Mouse (Mus musculus): ENCODE data around the gene Gm3045. TPM values are rescaled to one million over a fixed set of nuclear protein-coding genes. Genes with fewer than 3 reads are reported as not detected.
A peak's percentile ranks its signal among the peaks of the same experiment; 100 is the strongest.

Gene Gm3045
- polyA plus RNA-seq, 1 experiment from 2014 or later = not detected

- Histone ChIP-seq H3K9me3 (replicated peaks; ENCODE audit: control insufficient read depth, low read length, poor library complexity, severe bottlenecking) (no peaks in the 10 kb centered on the region), H3K4me2 (ENCODE audit: low read length) (no peak overlapping the region), H3K4me1 (ENCODE audit: control insufficient read depth, insufficient read depth, low read length) (peaks cover 2% of the 10 kb centered on the region; the same call in 1 of the 2 replicates), H3K27ac (ENCODE audit: low read length) (no peak overlapping the region), H3K9ac (ENCODE audit: low read depth, low read length) (no peak overlapping the region), H3K27me3 (ENCODE audit: control insufficient read depth, insufficient read depth, low read depth, low read length) (no peaks in the 10 kb centered on the region), H3K36me3 (ENCODE audit: control insufficient read depth, insufficient read depth, low read length) (no peaks in the 10 kb centered on the region), H3K4me3 (ENCODE audit: low read depth, low read length) (no peak overlapping the region)
- 94% methylated on average over 9 of the region's 9 CpGs for WGBS
- no peak for ATAC-seq
Observed at GRCm38 (mm10) chr13:56472661-56473060, 46.3 kb downstream of the Gm3045 start.

- H3K27me3 ChIP-seq (ENCODE audit: control insufficient read depth, insufficient read depth, low read depth, low read length) = no peaks in the 10 kb centered on the region
- no peaks in the 10 kb centered on the region for H3K9me3 ChIP-seq (replicated peaks; ENCODE audit: control insufficient read depth, low read length, poor library complexity, severe bottlenecking)
- no peak overlapping the region for H3K27ac ChIP-seq (ENCODE audit: low read length)
- H3K36me3 ChIP-seq (ENCODE audit: control insufficient read depth, insufficient read depth, low read length) = no peaks in the 10 kb centered on the region
- no peak overlapping the region for H3K4me3 ChIP-seq (ENCODE audit: low read depth, low read length)
- H3K4me2 ChIP-seq (ENCODE audit: low read length) = 0 out of 2 replicates have a peak overlapping the region, but pooled peaks have one; percentile 12
- no peak overlapping the region for H3K9ac ChIP-seq (ENCODE audit: low read depth, low read length)
- WGBS = 24% methylated on average over 4 of the region's 4 CpGs
- ATAC-seq = peak; percentile 76
- peaks cover 2% of the 10 kb centered on the region; the same call in 1 of the 2 replicates for H3K4me1 ChIP-seq (ENCODE audit: control insufficient read depth, insufficient read depth, low read length)
Observed at GRCm38 (mm10) chr13:56475363-56475762, 49.0 kb downstream of the Gm3045 start.

- Histone ChIP-seq H3K4me3 (ENCODE audit: low read depth, low read length) (no peak overlapping the region), H3K9me3 (replicated peaks; ENCODE audit: control insufficient read depth, low read length, poor library complexity, severe bottlenecking) (no peaks in the 10 kb centered on the region), H3K4me2 (ENCODE audit: low read length) (no peak overlapping the region), H3K27me3 (ENCODE audit: control insufficient read depth, insufficient read depth, low read depth, low read length) (no peaks in the 10 kb centered on the region), H3K36me3 (ENCODE audit: control insufficient read depth, insufficient read depth, low read length) (no peaks in the 10 kb centered on the region), H3K4me1 (ENCODE audit: control insufficient read depth, insufficient read depth, low read length) (peaks cover 2% of the 10 kb centered on the region; the same call in 1 of the 2 replicates), H3K9ac (ENCODE audit: low read depth, low read length) (no peak overlapping the region), H3K27ac (ENCODE audit: low read length) (no peak overlapping the region)
- WGBS = 75% methylated on average over 5 of the region's 5 CpGs
- no peak for ATAC-seq
Observed at GRCm38 (mm10) chr13:56476790-56477189, 50.4 kb downstream of the Gm3045 start.

GRCm38 (mm10) chr13:56477271-56477670 lies 50.9 kb downstream of the Gm3045 start:
- H3K36me3 ChIP-seq (ENCODE audit: control insufficient read depth, insufficient read depth, low read length) = no peaks in the 10 kb centered on the region
- peaks cover 2% of the 10 kb centered on the region; the same call in 1 of the 2 replicates for H3K4me1 ChIP-seq (ENCODE audit: control insufficient read depth, insufficient read depth, low read length)
- no peak overlapping the region for H3K4me3 ChIP-seq (ENCODE audit: low read depth, low read length)
- no peak overlapping the region for H3K27ac ChIP-seq (ENCODE audit: low read length)
- no peaks in the 10 kb centered on the region for H3K27me3 ChIP-seq (ENCODE audit: control insufficient read depth, insufficient read depth, low read depth, low read length)
- no peak overlapping the region for H3K4me2 ChIP-seq (ENCODE audit: low read length)
- no peak overlapping the region for H3K9ac ChIP-seq (ENCODE audit: low read depth, low read length)
- ATAC-seq = no peak
- 51% methylated on average over 6 of the region's 6 CpGs for WGBS
- no peaks in the 10 kb centered on the region for H3K9me3 ChIP-seq (replicated peaks; ENCODE audit: control insufficient read depth, low read length, poor library complexity, severe bottlenecking)

GRCm38 (mm10) chr13:56478027-56478426 lies 51.6 kb downstream of the Gm3045 start:
- ATAC-seq = no peak
- Histone ChIP-seq H3K9ac (ENCODE audit: low read depth, low read length) (no peak overlapping the region), H3K27me3 (ENCODE audit: control insufficient read depth, insufficient read depth, low read depth, low read length) (no peaks in the 10 kb centered on the region), H3K4me2 (ENCODE audit: low read length) (no peak overlapping the region), H3K9me3 (replicated peaks; ENCODE audit: control insufficient read depth, low read length, poor library complexity, severe bottlenecking) (no peaks in the 10 kb centered on the region), H3K27ac (ENCODE audit: low read length) (no peak overlapping the region), H3K4me1 (ENCODE audit: control insufficient read depth, insufficient read depth, low read length) (peaks cover 2% of the 10 kb centered on the region; the same call in 1 of the 2 replicates), H3K4me3 (ENCODE audit: low read depth, low read length) (no peak overlapping the region), H3K36me3 (ENCODE audit: control insufficient read depth, insufficient read depth, low read length) (no peaks in the 10 kb centered on the region)
- WGBS = 84% methylated on average over 6 of the region's 6 CpGs

GRCm38 (mm10) chr13:56482146-56482545 lies 55.8 kb downstream of the Gm3045 start, which contains the start of gene Il9:
TSS of gene Il9 (minus strand) at chr13:56482246.
- no peak within 1 kb of the TSS for H3K4me3 ChIP-seq (ENCODE audit: low read depth, low read length)
- no peak within 1 kb of the TSS for H3K9ac ChIP-seq (ENCODE audit: low read depth, low read length)
- no peaks in the 10 kb centered on the region for H3K9me3 ChIP-seq (replicated peaks; ENCODE audit: control insufficient read depth, low read length, poor library complexity, severe bottlenecking)
- no peak for ATAC-seq
- 88% methylated on average over 3 of the region's 3 CpGs for WGBS
- no peaks in the 10 kb centered on the region for H3K27me3 ChIP-seq (ENCODE audit: control insufficient read depth, insufficient read depth, low read depth, low read length)
- H3K4me1 ChIP-seq (ENCODE audit: control insufficient read depth, insufficient read depth, low read length) = no peaks in the 10 kb centered on the region; the same call in 1 of the 2 replicates
- H3K36me3 ChIP-seq (ENCODE audit: control insufficient read depth, insufficient read depth, low read length) = no peaks in the 10 kb centered on the region
- no peak within 1 kb of the TSS for H3K27ac ChIP-seq (ENCODE audit: low read length)
- H3K4me2 ChIP-seq (ENCODE audit: low read length) = no peak within 1 kb of the TSS

Other genes starting within 250 kb of the Gm3045 start
- 0.91 and 0.93 TPM in 2 replicates for gene Tifab, start 247.7 kb upstream of the Gm3045 start, polyA plus RNA-seq (2015; fragmentation: Nextera tagmentation; extraction: Ambion mirVana)
- 2.3 and 3.2 TPM in 2 replicates for gene Neurog1, start 174.4 kb upstream of the Gm3045 start, polyA plus RNA-seq (2015; fragmentation: Nextera tagmentation; extraction: Ambion mirVana)
- 12.3 and 21.0 TPM in 2 replicates for gene Cxcl14, start 130.0 kb upstream of the Gm3045 start, polyA plus RNA-seq (2015; fragmentation: Nextera tagmentation; extraction: Ambion mirVana)
- gene Slc25a48, start 11.8 kb downstream of the Gm3045 start, polyA plus RNA-seq (2015; fragmentation: Nextera tagmentation; extraction: Ambion mirVana) = not detected in 2 replicates
- not detected in 2 replicates for gene Il9, start 55.7 kb downstream of the Gm3045 start, polyA plus RNA-seq (2015; fragmentation: Nextera tagmentation; extraction: Ambion mirVana)
- 3.2 and 3.3 TPM in 2 replicates for gene Fbxl21, start 95.9 kb downstream of the Gm3045 start, polyA plus RNA-seq (2015; fragmentation: Nextera tagmentation; extraction: Ambion mirVana)
- gene Lect2, start 121.9 kb downstream of the Gm3045 start, polyA plus RNA-seq (2015; fragmentation: Nextera tagmentation; extraction: Ambion mirVana) = not detected in 2 replicates
- gene Tgfbi, start 182.9 kb downstream of the Gm3045 start, polyA plus RNA-seq (2015; fragmentation: Nextera tagmentation; extraction: Ambion mirVana) = 2.9 and 4.1 TPM in 2 replicates

All from midbrain, embryonic 16.5 days (tissue).